Mouse (Mus musculus): ENCODE results near the gene Polr3b. TPM values are rescaled to one million over a fixed set of nuclear protein-coding genes. Genes with fewer than 3 reads are reported as not detected.

Polr3b gene
- polyA plus RNA-seq, 1 experiment = 4.8 TPM

DNA sequence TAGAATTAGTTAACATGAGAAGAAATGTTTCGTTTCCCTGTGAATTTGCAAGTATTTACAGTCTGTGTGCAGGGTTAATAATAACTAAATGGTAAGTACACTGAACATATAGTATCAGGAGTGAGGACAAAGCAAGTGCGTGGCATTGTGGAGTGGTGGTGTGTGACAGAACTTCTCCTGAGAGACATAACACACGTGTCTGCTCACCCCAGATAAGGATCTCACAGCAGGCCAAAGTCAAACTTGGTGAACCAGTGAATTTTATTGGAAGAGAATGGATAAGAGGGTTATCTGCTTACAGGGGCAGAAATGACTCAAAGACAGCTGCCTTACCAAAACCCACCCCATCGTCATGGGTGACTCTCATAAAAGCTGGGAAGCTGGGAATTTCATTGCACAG is 26.8 kb downstream of the Polr3b start:
- no peaks in the 10 kb centered on the region for H3K27me3 ChIP-seq (ENCODE audit: control insufficient read depth, insufficient read depth, low read length)
- no peak overlapping the region for H3K4me3 ChIP-seq (ENCODE audit: control insufficient read depth, low read depth, low read length)
- H3K36me3 ChIP-seq (ENCODE audit: control insufficient read depth, insufficient read depth, low read length) = no peaks in the 10 kb centered on the region; the same call in 1 of the 2 replicates
- H3K27ac ChIP-seq (ENCODE audit: control insufficient read depth, insufficient read depth, low read depth, low read length) = no peak overlapping the region
- TF ChIP-seq CTCF (IDR thresholded peaks at IDR 0.05; ENCODE audit: control insufficient read depth, insufficient read depth, insufficient replicate concordance, low read depth, low read length) (no peak), POLR2A (IDR thresholded peaks at IDR 0.05; ENCODE audit: control insufficient read depth, low read depth, low read length) (no peak)
- H3K4me1 ChIP-seq (ENCODE audit: control insufficient read depth, insufficient read depth, low read length) = no peaks in the 10 kb centered on the region

DNA sequence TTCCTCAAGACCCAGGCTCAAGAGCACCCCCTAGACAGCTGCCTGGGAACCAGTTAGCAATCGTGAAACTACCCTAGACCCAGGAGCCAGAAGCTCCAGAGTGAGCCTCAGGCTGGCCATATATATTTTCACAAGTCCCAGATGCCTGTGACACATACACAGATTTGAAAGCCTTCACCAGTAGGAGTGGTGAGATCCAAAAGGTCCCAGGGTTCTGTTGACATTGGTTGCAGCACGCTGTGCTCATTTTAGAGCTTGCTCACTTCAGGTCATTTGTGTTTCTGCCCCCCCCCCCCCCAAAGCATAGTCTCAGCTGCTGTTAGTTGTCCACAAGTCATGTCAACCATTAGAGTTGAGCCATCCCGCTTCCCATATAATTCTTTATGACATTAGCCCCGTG is 31.9 kb downstream of the Polr3b start:
- no peak overlapping the region for H3K27ac ChIP-seq (ENCODE audit: control insufficient read depth, insufficient read depth, low read depth, low read length)
- no peak overlapping the region for H3K4me3 ChIP-seq (ENCODE audit: control insufficient read depth, low read depth, low read length)
- H3K4me1 ChIP-seq (ENCODE audit: control insufficient read depth, insufficient read depth, low read length) = no peaks in the 10 kb centered on the region
- H3K36me3 ChIP-seq (ENCODE audit: control insufficient read depth, insufficient read depth, low read length) = no peaks in the 10 kb centered on the region; the same call in 1 of the 2 replicates
- no peak for TF ChIP-seq POLR2A (IDR thresholded peaks at IDR 0.05; ENCODE audit: control insufficient read depth, low read depth, low read length)
- no peak for TF ChIP-seq CTCF (IDR thresholded peaks at IDR 0.05; ENCODE audit: control insufficient read depth, insufficient read depth, insufficient replicate concordance, low read depth, low read length)
- no peaks in the 10 kb centered on the region for H3K27me3 ChIP-seq (ENCODE audit: control insufficient read depth, insufficient read depth, low read length)

DNA sequence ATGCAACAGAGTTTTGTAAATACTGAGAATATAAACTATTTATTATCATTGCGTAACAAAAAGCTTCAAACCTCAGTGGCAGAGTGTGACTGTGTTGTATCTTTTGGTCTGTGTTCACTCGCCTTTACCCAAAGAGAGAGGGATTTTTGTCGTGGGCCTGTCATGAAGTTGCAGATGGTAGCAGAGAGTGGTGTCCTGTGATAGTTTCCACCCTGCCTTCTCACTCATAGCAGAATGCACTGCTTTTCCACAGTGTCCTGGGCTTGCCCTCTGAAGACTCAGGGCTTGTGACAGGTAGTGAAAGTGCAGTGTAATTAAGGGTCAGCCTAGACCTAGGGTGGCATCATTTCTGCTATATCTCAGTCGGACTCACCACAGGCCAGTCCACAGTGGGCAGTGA is 32.6 kb downstream of the Polr3b start:
- Histone ChIP-seq H3K27me3 (ENCODE audit: control insufficient read depth, insufficient read depth, low read length) (no peaks in the 10 kb centered on the region), H3K4me1 (ENCODE audit: control insufficient read depth, insufficient read depth, low read length) (no peaks in the 10 kb centered on the region), H3K27ac (ENCODE audit: control insufficient read depth, insufficient read depth, low read depth, low read length) (no peak overlapping the region), H3K4me3 (ENCODE audit: control insufficient read depth, low read depth, low read length) (no peak overlapping the region), H3K36me3 (ENCODE audit: control insufficient read depth, insufficient read depth, low read length) (no peaks in the 10 kb centered on the region; the same call in 1 of the 2 replicates)
- TF ChIP-seq POLR2A (IDR thresholded peaks at IDR 0.05; ENCODE audit: control insufficient read depth, low read depth, low read length) = no peak
- no peak for TF ChIP-seq CTCF (IDR thresholded peaks at IDR 0.05; ENCODE audit: control insufficient read depth, insufficient read depth, insufficient replicate concordance, low read depth, low read length)

DNA sequence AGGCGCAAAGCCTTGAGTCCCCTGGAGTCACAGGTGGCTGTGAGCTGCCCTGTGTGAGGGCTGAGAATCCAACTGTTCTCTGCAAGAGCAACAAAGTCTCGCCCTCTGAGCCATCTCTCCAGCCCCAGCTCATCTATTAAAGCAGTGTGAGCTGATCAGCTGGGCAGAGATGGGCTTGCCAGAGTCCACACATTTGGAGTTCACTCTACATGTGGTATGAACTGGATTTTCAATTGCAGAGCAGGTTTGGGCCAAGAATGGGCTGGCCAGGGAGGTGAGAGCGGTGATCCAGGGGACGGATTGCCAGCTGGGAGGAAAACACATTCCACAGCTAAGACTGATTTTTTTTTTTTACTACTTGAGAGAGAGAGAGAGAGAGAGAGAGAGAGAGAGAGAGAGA is 34.5 kb downstream of the Polr3b start:
- Histone ChIP-seq H3K27me3 (ENCODE audit: control insufficient read depth, insufficient read depth, low read length) (no peaks in the 10 kb centered on the region), H3K4me3 (ENCODE audit: control insufficient read depth, low read depth, low read length) (no peak overlapping the region), H3K4me1 (ENCODE audit: control insufficient read depth, insufficient read depth, low read length) (no peaks in the 10 kb centered on the region), H3K36me3 (ENCODE audit: control insufficient read depth, insufficient read depth, low read length) (no peaks in the 10 kb centered on the region; the same call in 1 of the 2 replicates), H3K27ac (ENCODE audit: control insufficient read depth, insufficient read depth, low read depth, low read length) (no peak overlapping the region)
- TF ChIP-seq CTCF (IDR thresholded peaks at IDR 0.05; ENCODE audit: control insufficient read depth, insufficient read depth, insufficient replicate concordance, low read depth, low read length) = no peak
- TF ChIP-seq POLR2A (IDR thresholded peaks at IDR 0.05; ENCODE audit: control insufficient read depth, low read depth, low read length) = no peak

DNA sequence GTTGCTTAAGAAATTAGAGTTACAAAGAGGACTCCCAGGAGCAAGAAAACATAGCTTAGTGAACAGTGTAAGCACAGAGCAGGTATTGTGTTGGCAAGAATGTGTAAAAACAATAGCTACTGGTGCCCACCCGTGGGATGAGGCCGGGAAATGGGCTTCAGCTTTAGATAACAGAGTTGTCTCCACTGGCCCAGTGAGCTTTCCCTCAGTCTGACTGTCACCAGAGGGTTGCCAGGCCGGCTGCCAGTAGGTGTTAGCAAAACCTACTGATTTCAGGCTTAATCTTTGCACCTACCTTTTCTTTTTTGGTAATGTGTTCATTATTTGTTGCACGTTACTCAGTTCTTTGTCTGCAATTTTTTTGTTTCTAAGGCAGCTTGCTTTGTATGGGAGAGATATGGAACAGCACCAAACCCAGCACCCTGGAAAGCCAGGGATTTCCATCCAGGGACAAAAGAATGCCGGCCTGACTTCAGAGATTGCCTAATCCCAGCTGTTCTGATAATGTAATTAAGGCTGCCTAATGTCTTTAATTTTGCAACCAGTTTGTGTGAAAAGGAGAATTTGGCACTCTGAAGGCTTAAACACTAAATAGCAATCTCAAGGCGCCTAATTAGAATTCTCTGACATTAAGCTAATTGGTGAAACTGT is 35.5 kb downstream of the Polr3b start:
- Histone ChIP-seq H3K27ac (ENCODE audit: control insufficient read depth, insufficient read depth, low read depth, low read length) (no peak overlapping the region), H3K4me1 (ENCODE audit: control insufficient read depth, insufficient read depth, low read length) (no peaks in the 10 kb centered on the region), H3K27me3 (ENCODE audit: control insufficient read depth, insufficient read depth, low read length) (no peaks in the 10 kb centered on the region), H3K4me3 (ENCODE audit: control insufficient read depth, low read depth, low read length) (no peak overlapping the region), H3K36me3 (ENCODE audit: control insufficient read depth, insufficient read depth, low read length) (no peaks in the 10 kb centered on the region; the same call in 1 of the 2 replicates)
- no peak for TF ChIP-seq POLR2A (IDR thresholded peaks at IDR 0.05; ENCODE audit: control insufficient read depth, low read depth, low read length)
- TF ChIP-seq CTCF (IDR thresholded peaks at IDR 0.05; ENCODE audit: control insufficient read depth, insufficient read depth, insufficient replicate concordance, low read depth, low read length) = no peak

DNA sequence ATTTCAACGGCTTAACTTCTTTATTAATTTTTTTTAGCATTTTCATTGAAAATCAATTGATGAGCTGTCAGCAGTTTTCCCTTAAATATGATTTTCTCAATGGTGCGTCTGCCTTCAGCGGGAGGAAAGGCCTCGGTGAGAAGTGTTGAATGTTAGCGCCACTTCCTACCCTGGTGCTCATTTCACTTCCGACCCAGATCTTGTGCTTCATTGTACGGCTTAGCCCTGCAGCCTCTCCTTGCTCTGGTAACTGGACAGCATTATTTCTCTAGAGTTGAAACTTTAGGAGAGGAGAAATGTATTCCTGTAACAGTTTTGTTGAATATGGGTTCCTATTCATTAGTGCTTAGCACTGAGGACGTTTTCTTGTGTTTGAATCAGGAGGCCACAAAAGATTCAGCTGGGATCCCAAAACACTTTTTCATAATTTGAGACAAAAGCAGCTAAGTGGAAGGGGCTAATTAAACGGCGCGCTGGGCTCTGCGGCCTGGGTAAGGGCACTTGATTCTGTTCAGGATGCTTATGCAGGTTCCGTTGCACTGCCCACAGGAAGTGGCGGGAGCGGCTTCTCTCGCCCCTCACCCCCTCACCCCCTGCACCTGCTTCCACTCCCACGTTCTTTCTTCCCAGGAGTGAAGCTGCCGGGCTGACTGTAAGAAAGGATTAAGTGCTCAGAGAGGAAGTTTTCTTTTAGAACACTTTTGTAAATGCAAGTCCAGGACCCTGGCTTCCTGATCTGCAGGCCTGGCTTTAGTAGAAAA is 36.2 kb downstream of the Polr3b start:
- H3K36me3 ChIP-seq (ENCODE audit: control insufficient read depth, insufficient read depth, low read length) = no peaks in the 10 kb centered on the region; the same call in 1 of the 2 replicates
- H3K4me1 ChIP-seq (ENCODE audit: control insufficient read depth, insufficient read depth, low read length) = no peaks in the 10 kb centered on the region
- H3K4me3 ChIP-seq (ENCODE audit: control insufficient read depth, low read depth, low read length) = no peak overlapping the region
- H3K27me3 ChIP-seq (ENCODE audit: control insufficient read depth, insufficient read depth, low read length) = no peaks in the 10 kb centered on the region
- TF ChIP-seq POLR2A (IDR thresholded peaks at IDR 0.05; ENCODE audit: control insufficient read depth, low read depth, low read length) (no peak), CTCF (IDR thresholded peaks at IDR 0.05; ENCODE audit: control insufficient read depth, insufficient read depth, insufficient replicate concordance, low read depth, low read length) (no peak)
- no peak overlapping the region for H3K27ac ChIP-seq (ENCODE audit: control insufficient read depth, insufficient read depth, low read depth, low read length)

DNA sequence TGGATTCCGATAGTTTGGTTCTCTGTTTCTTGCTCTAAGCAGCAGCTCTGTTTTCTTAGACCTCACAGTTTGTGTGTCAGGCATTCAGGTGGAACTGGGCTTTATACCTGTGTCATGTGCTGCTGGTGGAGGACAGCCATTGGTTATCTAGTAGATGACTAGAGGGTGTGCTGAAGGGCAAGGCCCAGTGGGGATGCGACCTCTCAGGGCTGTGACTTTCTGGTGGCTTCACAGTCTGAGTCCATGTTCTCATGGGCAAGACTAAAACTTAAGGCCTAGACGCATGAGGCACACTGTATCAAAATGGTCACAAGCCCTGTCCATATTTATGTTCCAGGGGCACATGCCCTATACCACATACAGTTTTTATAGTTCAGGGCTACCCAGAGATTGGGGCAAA is 37.2 kb downstream of the Polr3b start:
- H3K27me3 ChIP-seq (ENCODE audit: control insufficient read depth, insufficient read depth, low read length) = no peaks in the 10 kb centered on the region
- TF ChIP-seq POLR2A (IDR thresholded peaks at IDR 0.05; ENCODE audit: control insufficient read depth, low read depth, low read length) = no peak
- no peak for TF ChIP-seq CTCF (IDR thresholded peaks at IDR 0.05; ENCODE audit: control insufficient read depth, insufficient read depth, insufficient replicate concordance, low read depth, low read length)
- no peak overlapping the region for H3K27ac ChIP-seq (ENCODE audit: control insufficient read depth, insufficient read depth, low read depth, low read length)
- no peaks in the 10 kb centered on the region for H3K4me1 ChIP-seq (ENCODE audit: control insufficient read depth, insufficient read depth, low read length)
- H3K36me3 ChIP-seq (ENCODE audit: control insufficient read depth, insufficient read depth, low read length) = peaks cover 1% of the 10 kb centered on the region
- no peak overlapping the region for H3K4me3 ChIP-seq (ENCODE audit: control insufficient read depth, low read depth, low read length)
